Comparison of ENCODE assay signal across 24 mouse cellular contexts in genomic region chr12:31290951-31291350, GRCm38 (mm10). TPM values are rescaled to one million over a fixed set of nuclear protein-coding genes. Genes with fewer than 3 reads are reported as not detected.
"Had no signal": no experiment of that assay in that cellular context is flagged by ENCODE, and none has a peak within 500 bp of the region (broad histone marks: within the 10 kb centered on the region; RNA-seq: fewer than 3 reads in every experiment).

No protein-coding gene starts in this region.

- ATAC-seq: midbrain, embryonic 13.5 days had no signal

- H3K9ac ChIP-seq: limb, embryonic 13.5 days; liver, embryonic 14.5 days; midbrain, embryonic 13.5 days; neural tube, embryonic 15.5 days had no signal

- H3K4me3 ChIP-seq: layer of hippocampus, adult 2 months; limb, embryonic 13.5 days; midbrain, embryonic 13.5 days; neural tube, embryonic 15.5 days had no signal

- DNase-seq: kidney, adult 11 months; kidney, postnatal 10 days; kidney, postnatal 4 days; left cerebral cortex, postnatal 4 days; lung, adult 18-20 months; right cerebral cortex, postnatal 4 days; spleen, adult 18-20 months; thymus, adult 2 months; thymus, postnatal 25 days had no signal

- H3K36me3 ChIP-seq: midbrain, embryonic 13.5 days; neural tube, embryonic 15.5 days had no signal

- H3K27me3 ChIP-seq: limb, embryonic 13.5 days; midbrain, embryonic 13.5 days; neural tube, embryonic 15.5 days had no signal

- H3K4me1 ChIP-seq: midbrain, embryonic 13.5 days had no signal

- H3K27ac ChIP-seq: layer of hippocampus, adult 2 months; limb, embryonic 13.5 days; liver, embryonic 14.5 days; midbrain, embryonic 13.5 days; neural tube, embryonic 15.5 days had no signal

- H3K9me3 ChIP-seq: limb, embryonic 13.5 days; midbrain, embryonic 13.5 days; neural tube, embryonic 15.5 days had no signal

- H3K4me2 ChIP-seq: limb, embryonic 13.5 days; midbrain, embryonic 13.5 days; neural tube, embryonic 15.5 days had no signal

RNA-seq across cellular contexts. Expression of gene Lamb1, which starts 25.9 kb away (rescaled TPM):
- total RNA-seq: megakaryocyte-erythroid progenitor cell, adult 5-6 weeks had no signal

RNA-seq across cellular contexts. Expression of gene Gm6993, which starts 50.4 kb away (rescaled TPM):
- total RNA-seq: layer of hippocampus, adult 2 months; layer of hippocampus, postnatal 10 days; left cerebral cortex, adult 18-20 months; left cerebral cortex, postnatal 10 days; left cerebral cortex, postnatal 4 days; liver, adult 2 months; megakaryocyte-erythroid progenitor cell, adult 5-6 weeks had no signal
- polyA plus RNA-seq: kidney, embryonic 14.5 days; limb, embryonic 13.5 days; liver, adult 2 months; liver, embryonic 14.5 days; lung, embryonic 16.5 days; midbrain, embryonic 13.5 days; neural tube, embryonic 11.5 days; neural tube, embryonic 15.5 days; stomach, embryonic 14.5 days; thymus, adult 2 months; urinary bladder, adult 2 months had no signal
